Mouse (Mus musculus): Measurements from ENCODE around the gene Plagl2. TPM values are rescaled to one million over a fixed set of nuclear protein-coding genes. Genes with fewer than 3 reads are reported as not detected.
"Not testable (repeated sequence)": the region's sequence is repeated elsewhere in the genome, so short reads cannot be mapped to it uniquely, and the experiment has no call there.

Plagl2 gene
- polyA plus RNA-seq (2014; fragmentation: Nextera tagmentation; extraction: Ambion mirVana), result 22.6 and 25.3 TPM in 2 replicates

DNA sequence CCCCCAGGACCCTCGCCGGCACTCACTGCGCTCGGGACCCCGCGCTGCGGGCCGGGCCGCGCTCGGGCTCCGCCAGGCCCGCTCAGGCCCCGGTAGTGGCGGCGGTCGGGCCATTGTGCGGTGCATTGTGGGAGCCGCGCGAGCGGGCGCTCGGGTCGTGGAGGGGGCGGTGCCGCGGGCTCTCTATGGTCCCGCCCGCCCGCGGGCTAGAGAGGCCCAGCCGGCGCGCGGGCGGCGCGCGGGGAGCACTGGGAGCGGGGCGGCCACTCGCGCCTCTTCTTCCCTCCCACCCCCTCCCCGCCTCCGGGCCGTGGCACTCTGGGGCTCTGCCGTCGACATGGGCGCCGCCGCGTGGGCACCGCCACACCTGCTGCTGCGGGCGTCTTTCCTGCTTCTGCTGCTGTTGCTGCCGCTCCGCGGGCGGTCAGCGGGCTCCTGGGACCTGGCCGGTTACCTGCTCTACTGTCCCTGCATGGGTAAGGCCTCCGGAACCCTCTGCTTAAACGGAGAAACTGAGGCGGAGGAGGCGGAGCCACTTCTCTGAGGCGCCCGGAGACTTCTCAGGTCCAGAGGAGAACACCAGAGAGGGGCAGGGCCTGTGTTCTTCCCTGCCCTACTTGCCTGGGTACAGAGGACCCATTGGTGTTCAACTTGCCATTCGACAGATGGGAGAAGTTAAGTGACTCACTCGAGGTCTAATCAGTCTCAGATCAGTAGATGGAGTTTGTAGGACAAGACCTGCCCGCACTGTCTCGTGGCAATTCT, at the start of gene Plagl2, which contains the start of gene Pofut1:
Gene Plagl2 (minus strand): TSS at position 177 of the 765 bp plus-strand sequence.
Gene Pofut1 (plus strand): TSS at position 284 of the 765 bp plus-strand sequence.
- under 1% methylated on average over 56 of the region's 72 CpGs for WGBS (ENCODE audit: insufficient replicate concordance)
- no peaks in the 10 kb centered on the region for H3K9me3 ChIP-seq (replicated peaks; ENCODE audit: control insufficient read depth, low read length)
- H3K4me1 ChIP-seq (ENCODE audit: control insufficient read depth, insufficient read depth, low read length), result peaks cover 35% of the 10 kb centered on the region
- peaks cover 3% of the 10 kb centered on the region; the same call in 1 of the 2 replicates for H3K36me3 ChIP-seq (ENCODE audit: control insufficient read depth, insufficient read depth, low read length)
- peak within 1 kb of the TSS; percentile 97 for H3K4me2 ChIP-seq
- peak within 1 kb of the TSS; percentile 99 for H3K4me3 ChIP-seq (ENCODE audit: low read depth, low read length)
- H3K27me3 ChIP-seq (ENCODE audit: control insufficient read depth, insufficient read depth, low read length), result no peaks in the 10 kb centered on the region
- H3K9ac ChIP-seq (ENCODE audit: low read depth, low read length), result peak within 1 kb of the TSS; percentile 99
- ATAC-seq (replicated peaks; ENCODE audit: insufficient number of reproducible peaks, low FRiP score, low TSS enrichment), result peak; percentile 98
- H3K27ac ChIP-seq (ENCODE audit: low read depth, low read length), result peak within 1 kb of the TSS; percentile 98

DNA sequence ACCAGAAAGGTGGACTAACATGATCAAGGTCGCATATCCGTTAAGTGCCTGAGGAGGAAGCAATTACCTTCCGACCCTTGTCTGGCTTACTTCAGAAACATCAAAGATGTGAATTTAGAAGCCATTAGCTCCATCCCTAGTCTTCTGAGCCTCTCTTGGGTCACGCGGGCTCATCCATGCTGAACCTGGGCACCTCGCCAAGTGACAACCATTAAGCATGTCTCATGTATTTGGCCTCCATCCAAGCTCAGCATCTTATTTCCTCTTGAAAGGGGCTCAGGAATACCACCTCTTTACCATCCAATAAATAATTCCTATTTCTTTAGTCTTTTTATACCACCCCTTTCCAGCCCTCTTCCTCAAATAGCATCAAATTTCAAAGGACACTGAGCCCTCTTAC, 46.6 kb upstream of the Plagl2 start:
- Histone ChIP-seq H3K36me3 (ENCODE audit: control insufficient read depth, insufficient read depth, low read length) (no peaks in the 10 kb centered on the region), H3K27ac (ENCODE audit: low read depth, low read length) (no peak overlapping the region), H3K9me3 (replicated peaks; ENCODE audit: control insufficient read depth, low read length) (no peaks in the 10 kb centered on the region), H3K27me3 (ENCODE audit: control insufficient read depth, insufficient read depth, low read length) (no peaks in the 10 kb centered on the region), H3K9ac (ENCODE audit: low read depth, low read length) (no peak overlapping the region), H3K4me1 (ENCODE audit: control insufficient read depth, insufficient read depth, low read length) (peaks cover 8% of the 10 kb centered on the region), H3K4me3 (ENCODE audit: low read depth, low read length) (no peak overlapping the region), H3K4me2 (no peak overlapping the region)
- 58% methylated on average over 6 of the region's 6 CpGs for WGBS (ENCODE audit: insufficient replicate concordance)
- no peak for ATAC-seq (replicated peaks; ENCODE audit: insufficient number of reproducible peaks, low FRiP score, low TSS enrichment)

DNA sequence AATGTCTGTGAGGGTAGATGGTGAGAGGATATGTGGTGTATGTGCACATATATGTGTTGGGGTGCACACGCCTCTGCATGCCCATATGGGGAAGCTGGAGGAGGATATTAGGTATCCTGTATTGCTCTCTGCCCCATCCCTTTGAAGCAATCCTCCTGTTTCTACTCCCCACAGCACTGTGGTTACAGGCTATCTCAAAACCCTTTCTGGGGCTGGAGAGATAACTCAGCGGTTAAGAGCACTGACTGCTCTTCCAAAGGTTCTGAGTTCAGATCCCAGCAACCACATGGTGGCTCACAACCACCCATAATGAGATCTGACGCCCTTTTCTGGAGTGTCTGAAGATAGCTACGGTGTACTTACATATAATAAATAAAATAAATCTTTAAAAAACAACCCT, 45.3 kb upstream of the Plagl2 start:
- Histone ChIP-seq H3K27me3 (ENCODE audit: control insufficient read depth, insufficient read depth, low read length) (no peaks in the 10 kb centered on the region), H3K4me2 (no peak overlapping the region), H3K4me3 (ENCODE audit: low read depth, low read length) (no peak overlapping the region), H3K9ac (ENCODE audit: low read depth, low read length) (no peak overlapping the region), H3K4me1 (ENCODE audit: control insufficient read depth, insufficient read depth, low read length) (no peaks in the 10 kb centered on the region), H3K36me3 (ENCODE audit: control insufficient read depth, insufficient read depth, low read length) (no peaks in the 10 kb centered on the region), H3K27ac (ENCODE audit: low read depth, low read length) (no peak overlapping the region), H3K9me3 (replicated peaks; ENCODE audit: control insufficient read depth, low read length) (no peaks in the 10 kb centered on the region)
- WGBS (ENCODE audit: insufficient replicate concordance), result 71% methylated on average over 4 of the region's 4 CpGs
- no peak for ATAC-seq (replicated peaks; ENCODE audit: insufficient number of reproducible peaks, low FRiP score, low TSS enrichment)

DNA sequence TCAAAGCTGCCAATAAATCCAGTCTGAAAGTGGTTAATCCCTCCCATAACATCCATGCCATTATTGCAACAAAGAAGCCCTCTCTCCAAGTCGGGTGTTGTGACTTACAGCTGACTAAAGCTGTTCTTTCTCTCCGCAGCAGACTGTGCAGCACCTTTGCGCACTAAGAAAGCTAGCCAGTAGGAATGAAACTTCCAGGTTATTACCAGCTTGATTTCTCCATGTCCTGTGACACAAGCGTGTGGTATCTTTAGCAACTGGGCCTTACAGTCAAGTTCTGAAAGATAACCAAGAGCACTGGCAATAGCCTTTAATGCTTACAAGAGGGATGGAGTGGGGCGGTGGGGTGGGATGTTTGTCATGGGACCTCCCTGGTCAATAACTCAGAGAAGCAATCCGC, 42.7 kb upstream of the Plagl2 start:
- no peaks in the 10 kb centered on the region for H3K9me3 ChIP-seq (replicated peaks; ENCODE audit: control insufficient read depth, low read length)
- H3K36me3 ChIP-seq (ENCODE audit: control insufficient read depth, insufficient read depth, low read length), result no peaks in the 10 kb centered on the region
- ATAC-seq (replicated peaks; ENCODE audit: insufficient number of reproducible peaks, low FRiP score, low TSS enrichment), result no peak
- no peak overlapping the region for H3K4me3 ChIP-seq (ENCODE audit: low read depth, low read length)
- H3K4me1 ChIP-seq (ENCODE audit: control insufficient read depth, insufficient read depth, low read length), result no peaks in the 10 kb centered on the region
- H3K9ac ChIP-seq (ENCODE audit: low read depth, low read length), result no peak overlapping the region
- no peak overlapping the region for H3K4me2 ChIP-seq
- no peaks in the 10 kb centered on the region for H3K27me3 ChIP-seq (ENCODE audit: control insufficient read depth, insufficient read depth, low read length)
- H3K27ac ChIP-seq (ENCODE audit: low read depth, low read length), result no peak overlapping the region
- WGBS (ENCODE audit: insufficient replicate concordance), result 83% methylated on average over 6 of the region's 6 CpGs

- Histone ChIP-seq H3K9me3 (replicated peaks; ENCODE audit: control insufficient read depth, low read length) (no peaks in the 10 kb centered on the region), H3K27ac (ENCODE audit: low read depth, low read length) (no peak overlapping the region), H3K27me3 (ENCODE audit: control insufficient read depth, insufficient read depth, low read length) (no peaks in the 10 kb centered on the region), H3K4me1 (ENCODE audit: control insufficient read depth, insufficient read depth, low read length) (no peaks in the 10 kb centered on the region), H3K4me2 (no peak overlapping the region), H3K36me3 (ENCODE audit: control insufficient read depth, insufficient read depth, low read length) (no peaks in the 10 kb centered on the region), H3K9ac (ENCODE audit: low read depth, low read length) (no peak overlapping the region), H3K4me3 (ENCODE audit: low read depth, low read length) (no peak overlapping the region)
- WGBS (ENCODE audit: insufficient replicate concordance), result 77% methylated on average over 5 of the region's 5 CpGs
- no peak for ATAC-seq (replicated peaks; ENCODE audit: insufficient number of reproducible peaks, low FRiP score, low TSS enrichment)
Observed at GRCm38 (mm10) chr2:153278357-153278756, 37.1 kb upstream of the Plagl2 start.

DNA sequence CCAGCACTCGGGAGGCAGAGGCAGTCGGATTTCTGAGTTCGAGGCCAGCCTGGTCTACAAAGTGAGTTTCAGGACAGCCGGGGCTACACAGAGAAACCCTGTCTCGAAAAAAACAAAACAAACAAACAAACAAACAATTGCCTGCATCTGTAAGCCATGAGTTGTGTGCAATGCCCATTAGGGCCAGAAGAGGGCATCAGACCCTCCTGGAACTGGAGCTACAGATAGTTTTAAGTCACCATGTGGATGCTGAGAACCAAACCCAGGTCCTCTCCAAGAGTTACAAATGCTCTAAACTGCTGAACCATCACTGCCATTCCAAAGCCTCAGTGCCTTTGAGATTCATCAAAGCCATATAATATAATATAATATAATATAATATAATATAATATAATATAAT, 35.6 kb upstream of the Plagl2 start:
- not testable (repeated sequence) for H3K27ac ChIP-seq (ENCODE audit: low read depth, low read length); H3K9ac ChIP-seq (ENCODE audit: low read depth, low read length); H3K4me2 ChIP-seq; H3K4me1 ChIP-seq (ENCODE audit: control insufficient read depth, insufficient read depth, low read length); H3K4me3 ChIP-seq (ENCODE audit: low read depth, low read length); H3K27me3 ChIP-seq (ENCODE audit: control insufficient read depth, insufficient read depth, low read length); ATAC-seq (replicated peaks; ENCODE audit: insufficient number of reproducible peaks, low FRiP score, low TSS enrichment); H3K36me3 ChIP-seq (ENCODE audit: control insufficient read depth, insufficient read depth, low read length); H3K9me3 ChIP-seq (replicated peaks; ENCODE audit: control insufficient read depth, low read length)
- WGBS (ENCODE audit: insufficient replicate concordance), result 93% methylated on average over 5 of the region's 5 CpGs

GRCm38 (mm10) chr2:153276440-153276839, 35.2 kb upstream of the Plagl2 start:
- no peaks in the 10 kb centered on the region for H3K9me3 ChIP-seq (replicated peaks; ENCODE audit: control insufficient read depth, low read length)
- no peak overlapping the region for H3K4me3 ChIP-seq (ENCODE audit: low read depth, low read length)
- no peaks in the 10 kb centered on the region for H3K36me3 ChIP-seq (ENCODE audit: control insufficient read depth, insufficient read depth, low read length)
- no peak overlapping the region for H3K9ac ChIP-seq (ENCODE audit: low read depth, low read length)
- H3K27ac ChIP-seq (ENCODE audit: low read depth, low read length), result no peak overlapping the region
- no peak for ATAC-seq (replicated peaks; ENCODE audit: insufficient number of reproducible peaks, low FRiP score, low TSS enrichment)
- no peak overlapping the region for H3K4me2 ChIP-seq
- no peaks in the 10 kb centered on the region for H3K4me1 ChIP-seq (ENCODE audit: control insufficient read depth, insufficient read depth, low read length)
- no peaks in the 10 kb centered on the region for H3K27me3 ChIP-seq (ENCODE audit: control insufficient read depth, insufficient read depth, low read length)
- 81% methylated on average over 8 of the region's 8 CpGs for WGBS (ENCODE audit: insufficient replicate concordance)

DNA sequence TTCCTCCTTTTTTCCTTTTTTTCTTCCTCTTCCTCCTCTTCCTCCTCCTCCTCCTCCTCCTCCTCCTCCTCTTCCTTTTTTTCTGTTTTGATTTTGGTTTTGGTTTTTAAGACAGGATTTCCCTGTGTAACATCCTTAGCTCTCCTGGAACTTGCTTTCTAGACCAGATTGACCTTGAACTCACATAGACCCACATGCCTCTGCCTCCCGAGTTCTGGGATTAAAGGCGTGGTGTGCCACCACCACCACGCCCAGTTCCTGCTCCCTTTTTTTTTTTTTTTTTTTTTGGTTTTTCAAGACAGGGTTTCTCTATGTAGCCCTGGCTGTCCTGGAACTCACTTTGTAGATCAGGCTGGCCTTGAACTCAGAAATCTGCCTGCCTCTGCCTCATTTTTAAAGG, 34.4 kb upstream of the Plagl2 start:
- ATAC-seq (replicated peaks; ENCODE audit: insufficient number of reproducible peaks, low FRiP score, low TSS enrichment); H3K4me3 ChIP-seq (ENCODE audit: low read depth, low read length); H3K27me3 ChIP-seq (ENCODE audit: control insufficient read depth, insufficient read depth, low read length); H3K4me1 ChIP-seq (ENCODE audit: control insufficient read depth, insufficient read depth, low read length); H3K36me3 ChIP-seq (ENCODE audit: control insufficient read depth, insufficient read depth, low read length); H3K9ac ChIP-seq (ENCODE audit: low read depth, low read length); H3K4me2 ChIP-seq; H3K27ac ChIP-seq (ENCODE audit: low read depth, low read length); H3K9me3 ChIP-seq (replicated peaks; ENCODE audit: control insufficient read depth, low read length): not testable (repeated sequence)
- 68% methylated on average over 3 of the region's 3 CpGs for WGBS (ENCODE audit: insufficient replicate concordance)

GRCm38 (mm10) chr2:153274919-153275247, 33.7 kb upstream of the Plagl2 start:
- Histone ChIP-seq H3K4me2 (no peak overlapping the region), H3K9me3 (replicated peaks; ENCODE audit: control insufficient read depth, low read length) (no peaks in the 10 kb centered on the region), H3K9ac (ENCODE audit: low read depth, low read length) (no peak overlapping the region), H3K4me3 (ENCODE audit: low read depth, low read length) (no peak overlapping the region), H3K36me3 (ENCODE audit: control insufficient read depth, insufficient read depth, low read length) (no peaks in the 10 kb centered on the region), H3K27ac (ENCODE audit: low read depth, low read length) (no peak overlapping the region), H3K27me3 (ENCODE audit: control insufficient read depth, insufficient read depth, low read length) (no peaks in the 10 kb centered on the region), H3K4me1 (ENCODE audit: control insufficient read depth, insufficient read depth, low read length) (no peaks in the 10 kb centered on the region)
- 81% methylated on average over 6 of the region's 6 CpGs for WGBS (ENCODE audit: insufficient replicate concordance)
- ATAC-seq (replicated peaks; ENCODE audit: insufficient number of reproducible peaks, low FRiP score, low TSS enrichment), result peak; percentile 52
